Mouse (Mus musculus): ENCODE measurements around the gene Dennd2c. TPM values are rescaled to one million over a fixed set of nuclear protein-coding genes. Genes with fewer than 3 reads are reported as not detected.

The Dennd2c gene
- 0.80 TPM for polyA plus RNA-seq (2017; shearing (Covaris generic))

GRCm38 (mm10) chr3:103102454-103103390, at the start of gene Dennd2c:
Dennd2c (plus strand) TSS chr3:103102604.

GRCm38 (mm10) chr3:103058207-103059157, 43.9 kb upstream of the Dennd2c start, which contains the start of gene Nras:
Nras (plus strand) TSS chr3:103058285.

GRCm38 (mm10) chr3:103073771-103074170, 28.6 kb upstream of the Dennd2c start, which contains the start of gene Ampd1:
Ampd1 (plus strand) TSS chr3:103074014.

GRCm38 (mm10) chr3:103171505-103172267, 69.3 kb downstream of the Dennd2c start, which contains the start of gene Bcas2:
Bcas2 (plus strand) TSS chr3:103171655.

Other genes with a start within 250 kb of the Dennd2c start
- not detected for gene Sycp1, start 166.5 kb upstream of the Dennd2c start, polyA plus RNA-seq (2017; shearing (Covaris generic))
- gene Nr1h5, start 138.5 kb upstream of the Dennd2c start, polyA plus RNA-seq (2017; shearing (Covaris generic)): not detected
- 90.7 TPM for gene Sike1, start 106.9 kb upstream of the Dennd2c start, polyA plus RNA-seq (2017; shearing (Covaris generic))
- gene Csde1, start 82.2 kb upstream of the Dennd2c start, polyA plus RNA-seq (2017; shearing (Covaris generic)): 536 TPM
- gene Nras, start 44.3 kb upstream of the Dennd2c start, polyA plus RNA-seq (2017; shearing (Covaris generic)): 48.7 TPM
- gene Ampd1, start 28.6 kb upstream of the Dennd2c start, polyA plus RNA-seq (2017; shearing (Covaris generic)): not detected
- gene Bcas2, start 69.1 kb downstream of the Dennd2c start, polyA plus RNA-seq (2017; shearing (Covaris generic)): 138 TPM
- gene Trim33, start 176.7 kb downstream of the Dennd2c start, polyA plus RNA-seq (2017; shearing (Covaris generic)): 14.8 TPM